Mouse (Mus musculus) embryonic facial prominence, embryonic 14.5 days (tissue): Measurements from ENCODE around the gene Anks1b. TPM values are rescaled to one million over a fixed set of nuclear protein-coding genes. Genes with fewer than 3 reads are reported as not detected.

Experiments
- ATAC-seq: fragments of 200-750 bp; cut with Nextera tagmentation; 2 replicates; pipeline ENCODE4 v1.8.0; 2017; ENCODE audit warnings: low read depth, moderate number of reproducible peaks, moderate TSS enrichment
- DNase-seq: peaks from one replicate; pipeline ENCODE4 v3.0.0-alpha.2; 2015; ENCODE audit warnings: low spot score
- H3K27ac ChIP-seq: fragments of 300-500 bp; sonication (generic); replicated peaks from 2 replicates; pipeline ENCODE4 v1.5.1; 2014; ENCODE audit warnings: low read depth, mild to moderate bottlenecking, low read length, moderate library complexity
- H3K27me3 ChIP-seq: fragments of 300-500 bp; sonication (generic); replicated peaks from 2 replicates; pipeline ENCODE4 v1.6.1; 2014; ENCODE audit warnings: low read length; ENCODE audit not compliant: control insufficient read depth, insufficient read depth
- H3K36me3 ChIP-seq: fragments of 300-500 bp; sonication (generic); 2 replicates; pipeline ENCODE4 v1.6.1; 2014; ENCODE audit warnings: low read length, mixed read lengths; ENCODE audit not compliant: control insufficient read depth, insufficient read depth
- H3K4me1 ChIP-seq: fragments of 300-500 bp; sonication (generic); 2 replicates; pipeline ENCODE4 v1.6.1; 2014; ENCODE audit warnings: antibody characterized with exemption, low read length; ENCODE audit not compliant: control insufficient read depth, insufficient read depth
- H3K4me2 ChIP-seq: fragments of 300-500 bp; sonication (generic); 2 replicates; pipeline ENCODE4 v1.6.1; 2014; ENCODE audit warnings: low read depth, mild to moderate bottlenecking, low read length, moderate library complexity, mixed read lengths
- H3K4me3 ChIP-seq: fragments of 300-500 bp; sonication (generic); 2 replicates; pipeline ENCODE4 v1.5.1; 2014; ENCODE audit warnings: low read depth, mild to moderate bottlenecking, low read length
- H3K9ac ChIP-seq: fragments of 300-500 bp; sonication (generic); 2 replicates; pipeline ENCODE4 v1.6.1; 2014; ENCODE audit warnings: low read depth, mild to moderate bottlenecking, low read length, moderate library complexity, mixed read lengths
- H3K9me3 ChIP-seq: fragments of 300-500 bp; sonication (generic); 2 replicates; pipeline ENCODE4 v1.6.1; 2016; ENCODE audit warnings: low read length; ENCODE audit not compliant: control insufficient read depth
- WGBS: fragments of 180-500 bp; shearing (Covaris S2); extraction: QIAGEN DNeasy Blood & Tissue Kit; methylation state at CpG from one replicate; pipeline ENCODE4 v1.1.7; 2014; 5-methylcytosine and 5-hydroxymethylcytosine counted together
- polyA plus RNA-seq: library from polyadenylated mRNA; unstranded; fragments of >200 nt; fragmentation: Nextera tagmentation; extraction: Ambion mirVana; gene quantifications from 2 replicates; pipeline ENCODE4 v1.2.1, GENCODE M21; 2014

Gene Anks1b
- polyA plus RNA-seq, 1 experiment from 2014 or later, result 2.2 TPM

DNA sequence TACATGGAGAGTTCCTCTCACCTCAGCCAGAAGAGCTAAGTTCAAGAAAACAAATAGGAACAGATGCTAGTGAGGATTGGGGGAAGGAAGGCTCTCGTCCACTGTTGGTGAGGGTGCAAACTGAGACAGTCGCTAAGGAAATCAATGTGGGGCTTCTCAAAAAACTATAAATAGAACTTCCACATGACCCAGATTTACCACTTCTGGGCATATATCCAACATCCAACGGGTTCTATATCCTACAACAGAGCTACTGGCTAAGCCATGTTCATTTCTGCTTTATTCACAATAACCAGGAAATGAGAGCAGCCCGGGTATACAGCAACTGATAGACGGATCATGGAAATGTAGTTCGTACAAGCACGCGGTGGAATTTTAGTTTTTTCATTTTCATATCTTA lies 1109.7 kb downstream of the Anks1b start:
- WGBS, result 57% methylated on average over 8 of the region's 8 CpGs
- no peaks in the 10 kb centered on the region for H3K27me3 ChIP-seq
- H3K36me3 ChIP-seq, result no peaks in the 10 kb centered on the region
- no peak overlapping the region for H3K9ac ChIP-seq
- no peak overlapping the region for H3K4me3 ChIP-seq
- H3K9me3 ChIP-seq, result no peaks in the 10 kb centered on the region
- DNase-seq (peak; percentile 78), ATAC-seq (peak; percentile 53; the same call in 1 of the 2 replicates)
- no peak overlapping the region for H3K4me2 ChIP-seq
- 0 out of 2 replicates have a peak overlapping the region, but pooled peaks have one; percentile 13 for H3K27ac ChIP-seq
- H3K4me1 ChIP-seq, result 0 out of 2 replicates have a peak, but pooled peaks cover 4% of the 10 kb centered on the region

DNA sequence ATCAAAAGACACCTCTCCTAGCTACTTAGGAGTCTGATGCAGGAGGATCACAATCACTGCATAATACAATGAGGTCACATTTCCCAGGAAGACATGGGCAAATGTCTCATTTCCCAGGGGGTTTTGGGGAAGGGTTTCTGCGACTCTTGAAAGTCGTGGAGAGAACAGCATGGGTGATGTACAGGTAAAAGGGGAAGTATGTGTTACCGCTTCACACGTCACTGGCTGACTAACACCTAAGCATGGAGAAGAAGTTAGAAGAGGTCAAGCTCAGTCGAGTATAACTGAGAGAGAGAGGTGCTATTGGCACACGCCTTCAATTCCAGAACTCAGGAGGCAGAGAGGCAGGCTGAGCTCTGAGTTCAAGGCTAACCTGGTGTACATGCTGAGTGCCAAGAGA lies 1117.0 kb downstream of the Anks1b start:
- Histone ChIP-seq H3K4me3 (no peak overlapping the region), H3K4me2 (no peak overlapping the region), H3K27me3 (no peaks in the 10 kb centered on the region), H3K9me3 (no peaks in the 10 kb centered on the region), H3K27ac (no peak overlapping the region), H3K9ac (no peak overlapping the region), H3K36me3 (peaks cover 47% of the 10 kb centered on the region), H3K4me1 (no peaks in the 10 kb centered on the region)
- DNase-seq, result no peak
- WGBS, result 87% methylated on average over 6 of the region's 6 CpGs
- no peak for ATAC-seq

- H3K9ac ChIP-seq, result no peak overlapping the region
- peaks cover 63% of the 10 kb centered on the region for H3K36me3 ChIP-seq
- H3K27ac ChIP-seq, result no peak overlapping the region
- WGBS, result 89% methylated on average over 6 of the region's 6 CpGs
- H3K4me2 ChIP-seq, result no peak overlapping the region
- H3K9me3 ChIP-seq, result no peaks in the 10 kb centered on the region
- DNase-seq (no peak), ATAC-seq (no peak)
- no peak overlapping the region for H3K4me3 ChIP-seq
- H3K4me1 ChIP-seq, result no peaks in the 10 kb centered on the region
- no peaks in the 10 kb centered on the region for H3K27me3 ChIP-seq
Observed at GRCm38 (mm10) chr10:90992237-90992636, 1118.9 kb downstream of the Anks1b start.

GRCm38 (mm10) chr10:90993869-90994268 lies 1120.6 kb downstream of the Anks1b start:
- DNase-seq (no peak), ATAC-seq (no peak)
- Histone ChIP-seq H3K27me3 (no peaks in the 10 kb centered on the region), H3K9me3 (no peaks in the 10 kb centered on the region), H3K4me3 (no peak overlapping the region), H3K9ac (no peak overlapping the region), H3K36me3 (peaks cover 76% of the 10 kb centered on the region), H3K4me1 (no peaks in the 10 kb centered on the region), H3K27ac (no peak overlapping the region), H3K4me2 (no peak overlapping the region)
- 77% methylated on average over 5 of the region's 5 CpGs for WGBS

DNA sequence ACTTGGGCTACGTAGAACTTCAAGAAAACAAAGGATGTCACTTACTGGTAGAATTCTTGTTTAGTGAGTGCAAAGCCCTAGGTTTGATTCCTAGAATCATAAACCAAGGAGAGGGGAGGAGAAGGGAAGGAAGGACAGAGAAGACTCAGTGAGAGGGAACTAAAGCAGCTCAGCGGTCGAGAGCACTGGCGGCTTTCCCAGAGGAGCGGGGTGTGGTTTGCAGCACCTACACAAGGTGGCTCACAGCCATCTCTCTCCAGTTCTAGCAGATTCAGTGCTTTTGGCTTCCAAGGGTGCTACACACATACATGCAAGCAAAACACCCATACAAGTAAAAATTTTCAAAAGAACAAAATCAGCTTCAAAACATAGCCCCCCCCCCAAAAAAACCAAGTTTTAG lies 1126.6 kb downstream of the Anks1b start:
- Histone ChIP-seq H3K9me3 (no peaks in the 10 kb centered on the region), H3K27ac (no peak overlapping the region), H3K9ac (no peak overlapping the region), H3K4me1 (no peaks in the 10 kb centered on the region), H3K4me2 (no peak overlapping the region), H3K27me3 (no peaks in the 10 kb centered on the region), H3K4me3 (no peak overlapping the region), H3K36me3 (peaks cover 47% of the 10 kb centered on the region)
- DNase-seq, result no peak
- no peak for ATAC-seq
- 81% methylated on average over 5 of the region's 5 CpGs for WGBS

DNA sequence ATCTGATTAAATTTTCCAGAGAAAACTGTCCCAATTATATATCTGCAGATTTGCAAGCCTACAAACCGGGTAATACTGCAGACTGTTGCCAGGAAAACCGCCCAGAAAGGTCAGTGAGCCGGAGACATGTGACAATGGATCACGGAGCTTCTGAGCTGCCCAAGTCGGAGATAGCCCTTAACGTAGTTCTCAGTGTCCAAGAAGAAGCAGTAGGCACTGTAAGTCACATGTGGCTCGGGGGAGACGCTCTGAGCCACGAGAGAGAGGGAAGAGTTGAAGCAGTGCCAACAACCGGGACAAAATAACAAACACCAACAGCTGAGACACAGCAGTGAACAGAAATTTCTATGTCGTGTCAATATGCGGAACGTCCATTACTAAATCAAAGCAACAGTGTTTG lies 1128.1 kb downstream of the Anks1b start:
- H3K36me3 ChIP-seq, result peaks cover 33% of the 10 kb centered on the region
- WGBS, result 74% methylated on average over 13 of the region's 13 CpGs
- no peak for ATAC-seq
- no peaks in the 10 kb centered on the region for H3K27me3 ChIP-seq
- no peaks in the 10 kb centered on the region for H3K9me3 ChIP-seq
- no peak overlapping the region for H3K4me2 ChIP-seq
- peak; percentile 35 for DNase-seq
- H3K9ac ChIP-seq, result no peak overlapping the region
- no peak overlapping the region for H3K4me3 ChIP-seq
- no peak overlapping the region for H3K27ac ChIP-seq
- H3K4me1 ChIP-seq, result no peaks in the 10 kb centered on the region

- Histone ChIP-seq H3K9ac (no peak overlapping the region), H3K4me2 (no peak overlapping the region), H3K9me3 (no peaks in the 10 kb centered on the region), H3K36me3 (peaks cover 35% of the 10 kb centered on the region), H3K4me1 (no peaks in the 10 kb centered on the region), H3K27ac (no peak overlapping the region), H3K27me3 (no peaks in the 10 kb centered on the region), H3K4me3 (no peak overlapping the region)
- ATAC-seq (no peak), DNase-seq (no peak)
- WGBS, result 78% methylated on average over 12 of the region's 12 CpGs
Observed at GRCm38 (mm10) chr10:91005858-91006538, 1132.7 kb downstream of the Anks1b start.

Other genes with a start within 250 kb of the Anks1b start
- 12.7 and 14.8 TPM in 2 replicates for gene Scyl2, start 187.2 kb upstream of the Anks1b start, polyA plus RNA-seq
- 28.2 and 34.2 TPM in 2 replicates for gene Actr6, start 141.2 kb upstream of the Anks1b start, polyA plus RNA-seq
- 19.6 and 23.7 TPM in 2 replicates for gene Uhrf1bp1l, start 128.5 kb upstream of the Anks1b start, polyA plus RNA-seq